Mouse (Mus musculus) T-helper 2 cell (primary cell): ENCODE measurements around the gene Cryzl1.

Experiments
- in situ Hi-C: fragments of 300-600 bp; cut with MboI, MseI; formaldehyde crosslinking; loops from one replicate; pipeline ENCODE4 v1.15.1; 2025; ENCODE audit warnings: high pct_unique_total_duplicates

Cryzl1 gene

DNA sequence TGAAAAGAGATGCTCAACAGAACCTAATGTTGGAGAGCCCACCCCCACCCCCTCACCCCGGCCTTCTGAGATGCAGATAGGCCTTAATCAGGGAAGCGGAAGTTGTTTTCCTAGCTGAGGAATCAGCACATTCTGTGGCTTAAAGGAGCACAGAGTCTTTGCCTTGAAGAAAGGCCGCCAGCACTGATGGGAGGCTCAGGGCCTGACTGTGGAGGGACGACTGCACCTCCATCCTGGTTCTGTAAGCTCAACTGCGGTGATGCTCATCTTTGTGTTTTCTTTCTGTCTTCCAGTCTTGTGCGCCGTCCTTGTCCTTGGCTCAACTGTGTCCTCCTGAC lies 12.1 kb upstream of the Cryzl1 start:
- in situ Hi-C loops, result no loop called here

DNA sequence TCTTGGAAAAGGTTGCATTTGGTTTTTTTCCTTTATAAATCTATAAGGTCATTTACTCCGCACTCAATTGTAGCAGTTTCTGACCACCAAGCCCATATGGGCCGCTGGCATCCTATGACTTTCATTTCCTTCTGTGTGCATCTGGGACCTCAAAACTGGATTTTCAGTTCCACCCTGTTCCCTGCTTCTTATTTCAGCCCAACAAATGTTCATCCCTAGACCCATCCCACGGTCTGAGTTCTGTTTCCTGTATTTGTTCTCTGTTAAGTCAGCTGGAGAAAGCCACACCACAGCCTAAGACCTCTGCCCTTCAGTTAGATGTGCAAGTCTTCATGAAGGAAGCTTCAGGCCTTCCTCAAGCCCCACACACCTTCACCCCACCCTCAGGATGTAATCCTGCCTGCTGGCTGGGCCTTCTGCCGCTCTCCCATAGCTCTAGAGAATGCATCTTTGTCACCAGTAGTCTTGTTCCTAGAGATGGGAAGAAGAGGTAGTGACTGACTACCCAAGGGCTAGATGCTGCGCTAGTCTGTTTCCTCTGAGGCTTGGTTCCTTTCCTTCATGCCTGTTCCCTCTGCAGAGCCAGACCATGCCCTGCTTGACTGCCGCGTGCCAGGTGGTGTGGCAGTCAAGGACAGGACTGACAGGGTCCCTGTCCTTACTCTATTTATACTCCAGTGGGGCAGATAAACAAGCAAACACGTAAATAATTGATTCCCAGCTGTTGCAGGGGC lies 11.6 kb upstream of the Cryzl1 start:
- in situ Hi-C loops, result no loop called here

DNA sequence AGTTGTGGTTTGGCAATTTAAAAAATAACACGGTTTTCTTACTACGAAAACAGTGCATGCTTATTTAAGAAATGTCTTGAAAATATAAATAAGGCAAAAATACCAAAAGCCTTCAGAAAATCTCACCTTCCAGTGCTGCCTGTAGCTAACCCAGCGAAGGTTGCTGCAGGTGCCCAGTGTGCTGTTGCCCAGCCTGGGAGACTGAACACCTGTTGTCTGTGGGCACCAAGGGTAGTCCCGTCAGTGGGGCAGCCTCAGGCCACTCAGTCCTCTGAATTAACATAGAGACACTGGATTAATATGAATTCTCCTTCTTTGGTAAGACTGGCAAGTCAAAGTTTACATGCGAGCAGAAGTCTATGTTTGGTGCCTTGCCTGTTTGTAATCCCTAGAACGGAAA lies 9.7 kb upstream of the Cryzl1 start:
- in situ Hi-C loops, result no loop called here

DNA sequence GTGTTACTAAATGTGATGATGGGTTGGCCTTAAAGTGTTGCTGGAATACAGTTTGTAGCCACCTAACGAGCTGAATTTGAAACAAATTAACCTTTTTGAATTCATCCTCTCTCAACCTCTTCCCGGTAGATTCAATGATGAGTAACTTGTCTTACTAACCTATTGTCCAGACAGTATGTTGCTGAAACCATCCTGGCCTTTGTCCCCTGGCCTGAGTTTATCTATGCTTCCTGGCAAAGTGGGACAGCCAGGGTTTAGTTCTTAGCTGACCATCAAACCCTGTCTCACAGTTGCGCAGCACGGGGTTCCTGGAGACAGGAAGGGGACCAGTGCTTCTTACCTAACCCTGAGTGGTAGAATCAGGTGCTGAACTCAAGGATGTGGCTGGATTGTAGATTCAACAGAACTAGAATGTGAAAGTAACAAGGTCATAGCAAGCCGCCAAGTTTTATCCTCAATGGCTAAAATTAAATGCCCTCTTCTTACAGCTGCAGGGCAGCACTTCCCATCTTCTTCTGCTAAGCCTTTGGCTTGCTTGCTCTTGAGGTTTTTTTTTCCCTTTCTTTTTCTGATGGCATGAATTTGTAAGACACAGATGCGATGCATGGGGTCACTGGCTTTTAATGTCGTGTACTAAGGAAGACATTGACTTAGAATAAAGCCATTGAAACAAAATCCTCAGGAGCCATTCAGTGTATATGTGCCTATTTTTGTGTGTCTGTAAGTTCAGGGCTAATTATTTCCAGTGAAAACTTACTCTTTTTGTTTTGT lies 7.5 kb upstream of the Cryzl1 start:
- in situ Hi-C loops, result no loop called here

DNA sequence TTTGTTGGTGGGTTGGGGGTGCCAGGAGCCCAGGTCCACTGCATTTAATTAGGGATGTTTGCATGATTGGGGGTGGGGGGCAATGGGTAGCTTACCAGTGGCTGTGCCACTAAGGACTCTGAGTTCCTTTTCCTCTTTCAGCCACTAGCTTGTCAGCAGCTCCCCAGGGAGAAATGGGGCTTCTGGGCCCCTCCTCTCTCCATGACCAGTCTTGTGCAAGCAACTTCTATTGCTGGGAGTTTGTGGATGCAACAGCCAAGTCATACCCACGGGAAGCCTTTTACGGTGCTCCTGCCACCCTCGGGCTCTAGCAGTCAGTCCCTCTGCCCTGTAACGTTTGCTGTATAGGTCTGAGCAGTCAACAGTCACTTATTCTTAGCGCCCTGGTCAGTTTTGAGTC lies 6.0 kb upstream of the Cryzl1 start:
- in situ Hi-C loops, result no loop called here

DNA sequence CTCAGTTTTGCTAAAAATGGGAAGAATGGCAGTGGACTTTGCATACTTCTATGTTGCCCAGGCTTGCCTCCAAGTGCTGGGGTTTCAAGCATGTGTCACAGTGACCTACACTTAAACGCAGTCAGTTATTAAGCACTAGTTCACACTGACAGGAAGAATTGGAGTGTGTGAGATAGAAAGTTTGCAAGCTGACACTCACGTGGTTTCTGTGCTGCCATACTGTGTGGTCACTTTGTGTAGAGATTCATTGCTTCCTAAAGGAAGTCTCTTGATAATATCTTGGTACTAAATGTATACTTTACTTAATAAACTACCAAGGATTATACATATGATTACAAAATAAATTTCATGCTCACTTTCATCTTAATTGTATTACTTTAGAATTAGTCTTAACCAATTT lies 4.0 kb upstream of the Cryzl1 start:
- in situ Hi-C loops, result no loop called here

DNA sequence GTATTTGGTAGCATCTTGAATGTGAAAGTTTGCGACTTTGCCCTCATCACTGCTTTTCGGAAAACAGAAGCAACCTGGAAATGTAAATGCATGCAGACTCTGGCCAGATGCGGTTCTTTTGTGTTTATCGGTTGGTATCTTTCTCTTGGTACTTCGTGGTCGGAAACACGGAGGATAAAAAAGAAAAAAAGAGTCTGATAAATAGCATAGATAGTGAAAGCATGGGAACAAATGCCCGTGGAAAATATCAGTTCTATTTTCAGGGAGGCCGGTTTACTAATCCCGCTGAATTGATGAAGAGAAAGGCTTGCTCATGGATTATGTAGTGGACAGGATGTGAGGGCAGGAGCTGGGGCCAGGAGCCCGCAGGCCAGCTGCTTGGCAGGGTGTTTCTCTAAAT lies 1.7 kb upstream of the Cryzl1 start:
- in situ Hi-C loops, result no loop called here

DNA sequence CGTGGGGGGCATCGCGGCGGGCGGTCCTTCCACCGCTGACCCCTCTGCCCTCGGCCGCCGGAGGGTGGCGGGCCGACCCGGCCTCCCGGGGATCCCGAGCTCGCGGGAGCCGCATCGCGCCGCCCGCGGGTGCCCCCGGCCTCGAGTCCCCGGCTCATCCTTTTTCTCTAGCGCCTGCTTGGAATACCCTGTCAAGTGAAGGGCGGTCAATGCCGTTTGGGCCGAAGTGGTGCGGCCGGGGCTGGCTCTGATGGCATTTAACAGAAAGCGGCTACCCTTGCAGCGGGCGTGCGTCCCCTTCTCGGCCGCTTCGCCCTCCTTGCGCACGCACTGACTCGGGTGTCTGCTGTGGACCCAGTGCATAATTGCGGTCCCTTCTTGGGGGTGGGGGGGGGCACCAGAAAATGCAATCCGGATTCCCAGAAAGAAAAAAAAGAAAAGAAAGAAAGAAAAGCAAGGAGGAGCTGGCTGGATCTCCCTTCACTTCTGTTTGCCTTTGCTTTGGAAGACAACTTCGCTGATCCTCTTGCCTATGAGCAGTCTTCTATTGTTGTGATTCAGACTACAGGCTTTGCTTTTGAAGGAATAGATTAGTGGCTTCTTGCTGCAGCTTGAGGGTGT lies 1.2 kb upstream of the Cryzl1 start:
- in situ Hi-C loops, result no loop called here

DNA sequence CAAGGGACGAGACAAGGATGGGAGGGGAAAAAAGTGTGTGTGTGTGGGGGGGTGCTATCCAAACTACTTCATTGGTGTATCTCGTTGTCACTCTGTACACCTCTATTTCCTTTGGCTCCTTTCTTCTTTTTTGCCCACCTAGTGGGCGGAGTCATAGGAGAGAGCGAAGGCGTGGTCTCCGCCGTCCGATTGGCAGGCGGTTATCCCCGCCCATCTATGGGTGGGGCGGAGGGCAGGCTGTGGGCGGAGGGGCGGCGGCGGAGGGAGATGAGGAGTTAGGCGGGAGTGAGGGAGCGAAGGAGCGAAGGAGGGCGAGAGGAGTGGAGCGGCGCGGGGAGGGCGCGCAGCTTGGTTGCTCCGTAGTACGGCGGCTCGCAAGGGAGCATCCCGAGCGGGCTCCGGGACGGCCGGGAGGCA lies 299 bp upstream of the Cryzl1 start, which contains the start of gene Itsn1:
Itsn1 (plus strand) TSS at position 216 of the 417 bp plus-strand sequence.
- in situ Hi-C loops, result no loop called here

DNA sequence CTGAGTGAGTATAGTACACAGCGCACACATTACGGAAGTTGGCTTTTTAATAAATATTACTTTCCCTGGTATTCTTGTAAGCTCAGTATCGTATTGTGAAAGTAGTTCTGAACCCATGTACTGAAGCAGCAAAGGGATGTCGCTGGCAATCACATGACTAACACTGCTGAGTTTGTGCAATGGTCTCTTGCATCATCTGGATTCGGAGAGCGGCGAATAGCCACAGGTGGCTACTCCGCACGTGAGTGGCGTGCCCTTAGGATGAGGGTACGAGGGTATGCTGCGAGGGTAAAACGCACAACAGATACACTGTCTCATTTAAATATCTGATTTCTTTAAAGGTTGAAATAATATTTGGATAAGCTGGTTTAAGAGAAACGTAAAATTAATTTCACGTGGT lies 1.3 kb downstream of the Cryzl1 start:
- in situ Hi-C loops, result no loop called here

DNA sequence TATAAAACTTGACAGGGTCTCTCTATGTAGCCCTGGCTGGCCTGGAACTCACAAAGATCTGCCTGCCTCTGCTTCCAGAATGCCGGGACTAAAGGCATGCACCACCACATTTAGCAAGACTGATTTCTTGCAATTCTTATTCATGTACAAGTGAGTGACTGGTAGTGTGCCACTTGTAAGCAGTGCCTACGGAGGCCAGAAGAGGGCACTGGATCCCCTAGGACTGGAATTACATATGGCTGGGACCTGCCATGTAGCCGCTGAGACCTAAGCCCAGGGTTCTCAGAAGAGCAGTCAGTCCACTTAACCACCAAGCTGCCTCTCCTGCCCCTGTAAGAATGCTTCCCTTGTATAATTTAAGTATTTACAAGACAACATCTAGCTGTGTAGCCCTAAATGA lies 4.5 kb downstream of the Cryzl1 start:
- in situ Hi-C loops, result loop anchor here (5.0 kb wide), 1 partner anchor 193 kb away; no protein-coding TSS in a partner anchor

DNA sequence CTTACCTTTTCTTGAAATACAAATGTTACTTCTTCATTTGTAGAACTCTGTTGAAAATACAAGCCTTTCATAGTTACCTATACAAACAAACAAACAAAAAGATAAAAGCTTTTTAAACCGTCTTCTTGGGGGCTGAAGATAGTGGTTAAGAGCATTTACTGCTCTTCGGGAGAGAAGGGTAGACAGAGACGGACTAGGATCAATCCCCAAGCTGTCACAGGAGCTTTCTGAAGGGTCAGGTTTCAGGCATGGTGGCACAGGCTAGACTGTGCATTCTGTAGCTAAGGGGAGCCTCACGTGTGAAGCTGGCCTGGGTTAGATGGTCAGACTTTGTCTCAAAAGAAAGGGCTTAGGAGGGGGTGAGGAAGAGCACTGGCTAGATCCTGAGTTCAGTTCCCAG lies 11.4 kb downstream of the Cryzl1 start:
- in situ Hi-C loops, result no loop called here

DNA sequence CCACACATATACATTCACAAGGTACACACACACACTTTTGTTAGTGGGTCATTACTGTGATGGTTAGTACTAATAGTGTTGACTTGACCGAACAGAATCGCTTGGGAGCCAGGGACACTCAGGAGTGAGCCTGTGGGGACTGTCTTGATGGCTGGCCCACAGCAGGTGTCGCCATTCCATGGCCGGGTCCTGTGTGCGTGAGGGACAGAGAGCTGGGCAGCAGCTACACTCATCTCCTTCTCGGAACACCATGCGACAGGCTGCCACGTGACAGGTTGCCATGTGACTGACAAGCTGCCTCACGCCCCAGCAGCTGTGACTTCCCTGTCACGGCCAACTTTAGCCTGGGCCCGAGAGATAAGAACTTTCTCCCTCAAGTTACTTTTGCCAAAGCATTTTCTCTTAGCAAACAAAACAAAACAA lies 11.8 kb downstream of the Cryzl1 start:
- in situ Hi-C loops, result no loop called here

DNA sequence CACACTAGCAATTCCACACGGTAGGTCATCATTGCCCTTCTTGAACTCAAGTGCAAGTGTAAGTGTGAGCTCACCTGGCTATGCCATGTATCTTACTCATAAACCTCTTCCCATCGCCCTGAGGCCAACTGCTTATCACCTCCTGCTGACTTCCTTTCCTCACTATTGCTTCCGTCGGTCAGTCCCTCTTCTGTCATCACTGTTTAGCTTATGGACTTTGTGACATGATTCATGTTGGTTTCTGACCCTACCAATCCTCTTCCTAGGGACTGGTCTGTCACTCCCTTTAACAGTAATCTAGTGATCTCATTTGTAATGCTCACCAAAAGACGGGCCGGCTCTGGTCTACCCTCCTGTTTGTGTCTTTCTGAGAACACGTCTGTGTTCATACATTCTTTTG lies 18.5 kb downstream of the Cryzl1 start:
- in situ Hi-C loops, result no loop called here

DNA sequence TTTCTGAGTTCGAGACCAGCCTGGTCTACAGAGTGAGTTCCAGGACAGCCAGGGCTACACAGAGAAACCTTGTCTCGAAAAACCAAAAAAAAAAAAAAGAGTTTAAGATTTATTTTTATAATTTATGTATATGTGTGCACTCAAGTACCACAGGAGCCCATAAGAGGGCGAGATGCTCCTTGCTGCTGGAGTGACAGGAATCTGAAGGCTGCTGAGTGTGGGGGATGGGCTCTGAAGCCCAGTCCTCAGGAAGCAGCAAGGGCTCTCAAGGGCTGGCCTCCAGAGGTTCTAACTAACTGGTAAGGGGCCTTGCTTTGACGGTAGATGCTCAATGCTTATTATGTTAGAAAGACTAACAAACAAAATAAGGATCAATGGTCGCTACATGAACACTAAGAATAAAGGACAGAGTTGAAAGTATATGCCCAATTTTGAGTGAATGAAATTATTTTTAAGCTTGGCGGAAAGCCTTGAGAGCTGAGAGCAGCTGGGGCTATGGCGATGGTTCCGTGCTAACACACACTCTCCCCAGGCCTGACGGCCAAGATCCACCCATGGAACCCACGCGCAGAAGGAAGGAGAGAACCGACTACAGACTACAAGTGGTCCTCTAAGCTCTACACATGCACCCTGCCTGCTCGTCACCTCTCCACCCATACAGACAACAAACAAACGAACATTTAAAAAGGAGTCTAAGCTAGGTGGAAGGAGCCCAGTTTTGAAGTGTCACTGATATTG lies 24.0 kb downstream of the Cryzl1 start:
- in situ Hi-C loops, result no loop called here

DNA sequence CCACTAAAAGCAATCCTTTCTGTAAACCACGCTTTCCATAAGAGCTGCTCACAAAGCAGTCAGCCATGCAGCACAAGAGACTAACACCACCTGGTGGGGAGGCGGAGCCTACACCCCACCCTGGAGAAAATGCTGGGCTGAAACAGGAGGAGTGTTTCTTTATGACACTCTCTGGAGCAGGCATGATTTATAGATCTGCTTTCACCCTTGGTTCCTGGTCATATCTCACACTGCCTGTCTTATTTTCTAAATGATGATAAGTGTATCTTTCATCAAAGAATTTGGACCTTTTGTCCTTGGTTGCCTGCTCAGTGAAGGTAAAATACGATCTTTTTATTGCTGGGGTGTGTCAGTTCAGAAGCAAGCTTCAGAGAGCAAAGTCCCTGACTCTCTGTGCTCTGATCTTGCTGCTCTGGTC lies 26.0 kb downstream of the Cryzl1 start:
- in situ Hi-C loops, result no loop called here

DNA sequence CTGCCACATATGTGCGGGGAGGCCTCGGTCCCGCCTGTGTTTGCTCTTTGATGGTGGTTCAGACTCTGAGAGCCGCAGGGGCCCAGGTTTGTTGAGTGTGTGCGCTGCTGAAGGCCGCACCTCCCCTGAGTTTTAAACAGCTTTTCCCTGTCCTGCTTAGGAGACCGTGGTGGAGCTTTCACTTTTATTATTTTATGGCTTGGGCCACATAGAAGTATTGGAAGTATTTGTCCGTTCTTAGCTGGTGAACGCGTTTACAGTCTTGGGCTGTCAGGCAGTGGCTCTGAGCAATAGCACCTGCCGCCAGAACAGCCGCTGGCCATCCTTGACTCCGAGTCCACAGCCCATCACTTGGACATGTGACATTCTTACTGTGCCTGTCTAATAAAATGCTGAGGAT lies 26.9 kb downstream of the Cryzl1 start:
- in situ Hi-C loops, result no loop called here

DNA sequence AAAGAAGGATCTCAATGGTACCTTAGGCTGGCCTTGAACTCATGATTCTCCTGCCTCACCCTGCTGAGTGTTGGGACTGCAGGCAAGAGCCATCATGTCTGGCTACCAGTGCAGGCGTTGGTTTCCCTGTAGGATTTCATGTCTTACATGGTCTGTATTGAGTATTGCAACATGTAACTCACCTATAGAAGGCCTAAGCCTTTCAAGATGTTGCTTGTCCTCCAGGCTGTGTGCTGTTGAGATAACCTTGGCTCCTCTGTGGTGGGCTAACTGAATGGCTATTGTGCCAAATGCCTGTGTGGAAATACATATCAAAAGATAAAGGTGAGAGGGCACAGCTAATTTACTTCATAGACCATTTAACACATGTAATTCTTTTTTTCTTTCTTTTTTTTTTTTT lies 29.8 kb downstream of the Cryzl1 start:
- in situ Hi-C loops, result loop anchor here (5.0 kb wide), 1 partner anchor 218 kb away; no protein-coding TSS in a partner anchor

DNA sequence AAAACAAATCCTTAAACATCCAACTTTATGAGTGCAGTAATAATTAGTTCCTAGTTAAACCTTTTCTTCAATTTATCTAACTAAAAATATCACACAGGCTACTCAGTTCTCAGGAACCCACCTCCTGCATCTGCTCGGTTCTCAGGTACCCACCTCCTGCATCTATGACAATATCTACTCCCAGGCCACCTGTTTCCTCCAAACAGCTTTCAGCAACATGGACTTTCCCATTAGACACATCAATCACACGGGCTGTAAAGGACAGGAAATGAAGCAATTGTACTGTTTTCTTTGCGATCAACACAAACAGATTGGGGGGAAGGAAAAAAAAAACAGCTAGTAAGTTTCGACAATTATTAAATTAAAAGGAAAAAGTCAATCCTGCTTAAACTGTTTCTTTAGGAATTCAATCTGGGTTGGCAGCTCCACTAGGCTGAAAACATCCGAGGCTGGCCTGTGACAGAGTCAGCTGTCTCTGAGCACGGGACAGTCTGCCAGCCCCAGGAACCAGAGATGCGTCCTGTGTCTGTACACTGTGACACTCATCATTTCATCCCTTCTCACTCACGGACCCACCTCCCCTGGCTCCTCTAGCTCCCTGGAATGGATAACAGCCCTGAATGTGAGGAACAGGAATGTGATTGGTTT lies 33.5 kb downstream of the Cryzl1 start:
- in situ Hi-C loops, result loop anchor here (5.0 kb wide), 1 partner anchor 222 kb away; no protein-coding TSS in a partner anchor

DNA sequence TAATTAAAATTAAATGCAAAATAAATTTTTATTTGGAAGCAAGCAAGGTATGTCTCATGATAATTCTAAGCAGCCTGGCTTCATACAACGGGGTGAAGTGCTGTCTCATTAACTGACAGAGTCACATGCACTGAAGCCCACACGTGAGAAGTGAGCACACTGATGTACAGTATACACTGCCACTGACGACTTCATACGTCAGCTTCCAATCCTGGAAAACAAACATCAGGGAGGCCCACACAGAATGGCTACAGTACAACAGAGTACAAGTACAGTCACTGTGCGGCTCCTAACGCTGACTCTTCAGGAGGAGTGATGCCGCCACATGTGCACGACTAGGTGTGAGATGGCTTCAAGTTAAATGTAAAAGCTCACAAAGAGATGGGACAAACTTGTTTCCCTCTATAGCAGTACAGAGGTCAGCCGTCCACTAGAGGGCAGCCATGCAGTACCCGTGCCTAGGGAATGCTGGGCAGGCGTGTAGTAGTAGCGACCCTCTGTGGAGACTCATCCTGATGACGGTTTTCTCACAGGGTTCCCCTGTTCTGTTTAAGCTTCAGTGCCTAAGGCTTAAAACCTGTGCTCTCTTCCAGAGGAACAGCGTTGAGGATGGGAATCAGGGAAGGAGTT lies 34.2 kb downstream of the Cryzl1 start:
- in situ Hi-C loops, result loop anchor here (5.0 kb wide), 1 partner anchor 223 kb away; no protein-coding TSS in a partner anchor

DNA sequence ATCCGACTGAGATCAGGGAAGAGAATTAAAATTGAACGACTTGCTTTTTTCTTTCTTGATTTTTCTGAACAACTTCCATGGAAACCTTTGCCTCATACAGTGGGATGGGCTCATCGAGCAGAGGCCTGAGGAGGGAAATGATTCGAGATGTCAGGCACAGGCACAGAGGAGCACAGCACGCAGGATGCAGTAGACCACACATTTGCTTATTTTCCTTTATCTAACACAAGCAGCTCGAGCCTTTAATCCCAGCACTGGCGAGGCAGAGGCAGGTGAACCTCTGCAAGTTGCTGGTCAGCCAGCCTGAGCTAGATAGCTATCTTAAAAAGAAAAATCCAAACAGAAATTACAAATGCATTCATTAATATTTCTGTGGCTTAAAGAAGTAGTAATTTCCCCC lies 39.0 kb downstream of the Cryzl1 start:
- in situ Hi-C loops, result loop anchor here (10.0 kb wide), 1 partner anchor 675 kb away; the partner anchor contains the start of gene Synj1
